Mouse (Mus musculus): ENCODE measurements around the gene Sept6. TPM values are rescaled to one million over a fixed set of nuclear protein-coding genes. Genes with fewer than 3 reads are reported as not detected.

Gene Sept6
- 67.0 and 68.5 TPM in 2 replicates for polyA plus RNA-seq (2015; fragmentation: Nextera tagmentation; extraction: Ambion mirVana)

GRCm38 (mm10) chrX:36991694-36992093, at the start of gene Sept6:
TSS of gene Sept6 (minus strand) at chrX:36991794.
- WGBS, result 87% methylated on average over 2 of the region's 2 CpGs
- H3K36me3 ChIP-seq, result no peaks in the 10 kb centered on the region
- H3K9me3 ChIP-seq, result no peaks in the 10 kb centered on the region
- no peaks in the 10 kb centered on the region for H3K27me3 ChIP-seq
- no peak within 1 kb of the TSS for H3K4me3 ChIP-seq (replicated peaks)
- H3K4me1 ChIP-seq (replicated peaks), result peaks cover 13% of the 10 kb centered on the region
- ATAC-seq, result no peak
- no peak within 1 kb of the TSS for H3K4me2 ChIP-seq (replicated peaks)
- H3K9ac ChIP-seq (replicated peaks), result no peak within 1 kb of the TSS
- H3K27ac ChIP-seq, result no peak within 1 kb of the TSS

- WGBS, result 71% methylated on average over 3 of the region's 3 CpGs
- no peak for ATAC-seq
- no peaks in the 10 kb centered on the region for H3K27me3 ChIP-seq
Measured at GRCm38 (mm10) chrX:37028378-37028777, 36.8 kb upstream of the Sept6 start.

GRCm38 (mm10) chrX:37023652-37024309, 32.2 kb upstream of the Sept6 start:
- Histone ChIP-seq H3K36me3 (no peaks in the 10 kb centered on the region), H3K4me3 (replicated peaks) (no peak overlapping the region), H3K9ac (replicated peaks) (no peak overlapping the region), H3K9me3 (no peaks in the 10 kb centered on the region), H3K4me2 (replicated peaks) (no peak overlapping the region), H3K27me3 (no peaks in the 10 kb centered on the region), H3K4me1 (replicated peaks) (no peaks in the 10 kb centered on the region), H3K27ac (no peak overlapping the region)
- no peak for ATAC-seq
- 84% methylated on average over 10 of the region's 10 CpGs for WGBS

More at GRCm38 (mm10) chrX:37028378-37028777, 36.8 kb upstream of the Sept6 start:
- Histone ChIP-seq H3K4me2 (replicated peaks) (no peak overlapping the region), H3K27ac (no peak overlapping the region), H3K4me3 (replicated peaks) (no peak overlapping the region), H3K9ac (replicated peaks) (no peak overlapping the region), H3K36me3 (no peaks in the 10 kb centered on the region), H3K4me1 (replicated peaks) (no peaks in the 10 kb centered on the region), H3K9me3 (no peaks in the 10 kb centered on the region)

- Histone ChIP-seq H3K4me1 (replicated peaks) (no peaks in the 10 kb centered on the region), H3K9me3 (no peaks in the 10 kb centered on the region), H3K4me3 (replicated peaks) (no peak overlapping the region), H3K4me2 (replicated peaks) (no peak overlapping the region), H3K27ac (no peak overlapping the region), H3K36me3 (no peaks in the 10 kb centered on the region), H3K27me3 (no peaks in the 10 kb centered on the region), H3K9ac (replicated peaks) (no peak overlapping the region)
- no peak for ATAC-seq
- WGBS, result 16% methylated on average over 3 of the region's 3 CpGs
Measured at GRCm38 (mm10) chrX:37022690-37023089, 31.1 kb upstream of the Sept6 start.

- H3K9me3 ChIP-seq, result 0 out of 2 replicates have a peak, but pooled peaks cover 3% of the 10 kb centered on the region
- H3K36me3 ChIP-seq, result no peaks in the 10 kb centered on the region
- no peaks in the 10 kb centered on the region for H3K4me1 ChIP-seq (replicated peaks)
- no peak overlapping the region for H3K27ac ChIP-seq
- H3K4me2 ChIP-seq (replicated peaks), result no peak overlapping the region
- no peaks in the 10 kb centered on the region for H3K27me3 ChIP-seq
- no peak overlapping the region for H3K9ac ChIP-seq (replicated peaks)
- H3K4me3 ChIP-seq (replicated peaks), result no peak overlapping the region
- no peak for ATAC-seq
- WGBS, result 61% methylated on average over 3 of the region's 3 CpGs
Measured at GRCm38 (mm10) chrX:37019045-37019444, 27.5 kb upstream of the Sept6 start.

GRCm38 (mm10) chrX:37018150-37018654, 26.6 kb upstream of the Sept6 start:
- Histone ChIP-seq H3K9me3 (0 out of 2 replicates have a peak, but pooled peaks cover 3% of the 10 kb centered on the region), H3K9ac (replicated peaks) (no peak overlapping the region), H3K4me2 (replicated peaks) (no peak overlapping the region), H3K27ac (no peak overlapping the region), H3K4me3 (replicated peaks) (no peak overlapping the region), H3K4me1 (replicated peaks) (no peaks in the 10 kb centered on the region), H3K36me3 (no peaks in the 10 kb centered on the region), H3K27me3 (no peaks in the 10 kb centered on the region)
- 88% methylated on average over 9 of the region's 9 CpGs for WGBS
- ATAC-seq, result no peak

GRCm38 (mm10) chrX:37013870-37014269, 22.3 kb upstream of the Sept6 start:
- no peaks in the 10 kb centered on the region for H3K4me1 ChIP-seq (replicated peaks)
- no peak overlapping the region for H3K9ac ChIP-seq (replicated peaks)
- no peak for ATAC-seq
- no peak overlapping the region for H3K27ac ChIP-seq
- 71% methylated on average over 5 of the region's 5 CpGs for WGBS
- H3K9me3 ChIP-seq, result 0 out of 2 replicates have a peak, but pooled peaks cover 3% of the 10 kb centered on the region
- H3K36me3 ChIP-seq, result no peaks in the 10 kb centered on the region
- no peak overlapping the region for H3K4me2 ChIP-seq (replicated peaks)
- H3K4me3 ChIP-seq (replicated peaks), result no peak overlapping the region
- H3K27me3 ChIP-seq, result no peaks in the 10 kb centered on the region

GRCm38 (mm10) chrX:36991039-36991438, 555 bp downstream of the Sept6 start:
- 72% methylated on average over 4 of the region's 4 CpGs for WGBS
- no peak overlapping the region for H3K4me3 ChIP-seq (replicated peaks)
- H3K9me3 ChIP-seq, result no peaks in the 10 kb centered on the region
- H3K4me1 ChIP-seq (replicated peaks), result peaks cover 13% of the 10 kb centered on the region
- no peak overlapping the region for H3K9ac ChIP-seq (replicated peaks)
- no peak for ATAC-seq
- H3K4me2 ChIP-seq (replicated peaks), result no peak overlapping the region
- H3K36me3 ChIP-seq, result no peaks in the 10 kb centered on the region
- no peaks in the 10 kb centered on the region for H3K27me3 ChIP-seq
- no peak overlapping the region for H3K27ac ChIP-seq

- ATAC-seq, result peak; percentile 85
- Histone ChIP-seq H3K36me3 (no peaks in the 10 kb centered on the region), H3K27me3 (no peaks in the 10 kb centered on the region), H3K4me3 (replicated peaks) (peak overlapping the region; percentile 63), H3K27ac (peak overlapping the region; percentile 86), H3K9ac (replicated peaks) (peak overlapping the region; percentile 77), H3K9me3 (no peaks in the 10 kb centered on the region), H3K4me1 (replicated peaks) (peaks cover 13% of the 10 kb centered on the region), H3K4me2 (replicated peaks) (peak overlapping the region; percentile 65)
- WGBS, result 26% methylated on average over 9 of the region's 11 CpGs
Measured at GRCm38 (mm10) chrX:36989752-36990404, 1.7 kb downstream of the Sept6 start.

- 20% methylated on average over 27 of the region's 29 CpGs for WGBS
Measured at GRCm38 (mm10) chrX:36989234-36989751, 2.3 kb downstream of the Sept6 start.

GRCm38 (mm10) chrX:36988754-36989153, 2.8 kb downstream of the Sept6 start:
- Histone ChIP-seq H3K9me3 (no peaks in the 10 kb centered on the region), H3K27me3 (no peaks in the 10 kb centered on the region), H3K4me3 (replicated peaks) (peak overlapping the region; percentile 63), H3K4me2 (replicated peaks) (peak overlapping the region; percentile 65), H3K27ac (peak overlapping the region; percentile 86), H3K4me1 (replicated peaks) (peaks cover 21% of the 10 kb centered on the region), H3K36me3 (no peaks in the 10 kb centered on the region), H3K9ac (replicated peaks) (peak overlapping the region; percentile 77)
- WGBS, result 30% methylated on average over 19 of the region's 23 CpGs
- peak; percentile 62 for ATAC-seq

More at GRCm38 (mm10) chrX:36989234-36989751, 2.3 kb downstream of the Sept6 start:
- ATAC-seq, result peak; percentile 93
- H3K4me1 ChIP-seq (replicated peaks), result peaks cover 16% of the 10 kb centered on the region
- no peaks in the 10 kb centered on the region for H3K36me3 ChIP-seq
- H3K27ac ChIP-seq, result peak overlapping the region; percentile 86
- peak overlapping the region; percentile 63 for H3K4me3 ChIP-seq (replicated peaks)
- H3K9me3 ChIP-seq, result no peaks in the 10 kb centered on the region
- H3K9ac ChIP-seq (replicated peaks), result peak overlapping the region; percentile 77
- peak overlapping the region; percentile 65 for H3K4me2 ChIP-seq (replicated peaks)
- H3K27me3 ChIP-seq, result no peaks in the 10 kb centered on the region

- Histone ChIP-seq H3K27me3 (no peaks in the 10 kb centered on the region), H3K27ac (no peak overlapping the region), H3K4me1 (replicated peaks) (peaks cover 24% of the 10 kb centered on the region), H3K4me2 (replicated peaks) (peak overlapping the region; percentile 65), H3K9me3 (no peaks in the 10 kb centered on the region), H3K9ac (replicated peaks) (no peak overlapping the region), H3K36me3 (no peaks in the 10 kb centered on the region), H3K4me3 (replicated peaks) (peak overlapping the region; percentile 63)
- ATAC-seq, result no peak
- 55% methylated on average over 4 of the region's 4 CpGs for WGBS
Measured at GRCm38 (mm10) chrX:36987851-36988250, 3.7 kb downstream of the Sept6 start.

All from midbrain, embryonic 13.5 days (tissue).